Mouse (Mus musculus) left cerebral cortex, postnatal 25 days (tissue): Measurements from ENCODE around the gene Dnajc13. TPM values are rescaled to one million over a fixed set of nuclear protein-coding genes. Genes with fewer than 3 reads are reported as not detected.

Experiments used
- DNase-seq, 2 experiments: peaks; one replicate each; pipeline ENCODE4 v3.0.0; 2022; ENCODE audit warnings: low spot score in 2 of 2, mixed read lengths in 1 of 2
- intact Hi-C: fragments of 180-260 bp; cut with DNase I; formaldehyde crosslinking; loops from one replicate; pipeline ENCODE4 v1.15.1; 2025
- total RNA-seq, 2 experiments: library from RNA; stranded (reverse); gene quantifications; 2 replicates each; pipeline ENCODE4 v1.2.3; 2021

Dnajc13 gene
- total RNA-seq, 2 experiments from 2014 or later = 64.2 to 68.5 TPM

DNA sequence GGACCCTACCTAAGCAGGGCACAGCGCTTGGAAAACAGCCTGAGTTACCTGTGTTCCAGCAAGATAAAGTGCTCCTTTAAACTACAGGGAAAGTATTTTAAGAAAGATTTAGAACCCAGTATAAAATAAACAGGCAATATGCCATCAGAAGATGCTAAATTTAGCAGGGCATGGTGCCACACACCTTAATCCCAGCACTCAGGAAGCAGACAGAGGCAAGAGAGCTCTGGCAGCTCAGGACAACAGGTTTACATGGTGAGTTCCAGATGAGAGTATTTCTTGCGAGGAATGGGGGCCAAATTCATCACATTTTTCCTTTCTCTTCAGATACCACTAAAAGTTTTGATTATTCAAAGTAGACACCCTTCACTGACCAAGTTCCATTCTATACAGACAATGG, 68.8 kb downstream of the Dnajc13 start:
- no peak for DNase-seq
- intact Hi-C loops = no loop called here

DNA sequence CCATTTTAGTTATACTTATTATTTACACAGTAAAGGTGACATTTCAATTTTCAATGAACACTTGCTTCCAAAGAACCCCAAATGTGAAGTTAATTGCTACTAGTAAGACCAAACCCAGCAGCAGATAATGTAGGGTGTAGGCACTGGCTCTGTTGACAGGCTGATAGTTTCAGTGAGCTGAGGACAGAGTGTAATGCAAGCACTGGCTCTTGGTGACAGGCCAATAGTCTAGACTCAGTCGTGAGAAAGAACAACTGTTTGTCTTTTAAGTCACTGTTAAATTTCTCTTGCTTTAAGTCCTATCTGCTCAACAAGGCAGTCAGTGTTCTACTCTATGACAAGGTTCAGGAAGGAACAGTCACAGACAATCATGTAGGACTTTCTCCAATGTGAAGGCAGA, 69.4 kb downstream of the Dnajc13 start:
- intact Hi-C loops = no loop called here
- no peak for DNase-seq

DNA sequence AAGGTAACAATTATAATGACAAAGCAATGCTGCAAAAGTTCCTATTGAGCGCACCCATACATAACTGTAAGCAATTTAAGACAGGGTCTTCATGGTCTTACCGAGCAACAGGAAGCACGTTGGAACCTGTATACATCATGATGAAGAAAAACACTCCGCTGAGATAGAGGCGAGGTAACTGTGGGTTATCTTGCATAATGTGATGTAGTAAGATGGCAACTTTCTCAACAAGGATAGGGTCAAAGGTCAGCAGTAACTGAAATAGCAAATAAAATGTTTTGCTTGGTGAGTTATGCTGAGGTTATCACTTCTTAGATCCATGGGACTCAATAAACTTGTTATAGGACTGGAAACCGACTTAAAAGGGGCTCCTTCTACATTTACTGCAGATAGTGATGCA, 70.2 kb downstream of the Dnajc13 start:
- intact Hi-C loops = no loop called here
- no peak for DNase-seq

DNA sequence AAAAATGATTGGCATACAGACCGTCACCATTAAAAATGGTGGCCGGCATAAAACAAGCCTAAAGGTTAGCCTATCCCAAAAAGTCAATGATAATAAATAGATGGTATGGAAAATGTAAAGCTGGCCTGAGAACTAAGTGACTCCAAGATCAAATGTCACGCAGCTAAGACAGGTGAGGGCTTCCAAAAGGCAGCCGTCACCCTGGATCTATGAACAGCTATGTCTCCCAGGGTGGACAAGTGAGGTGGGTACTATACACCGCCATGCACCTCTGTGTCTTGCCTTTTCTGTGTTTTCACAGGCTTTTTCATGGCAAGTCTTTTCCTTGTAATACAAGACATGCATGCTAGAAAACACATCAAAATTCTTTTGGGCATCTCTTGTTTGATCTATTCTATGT, 73.1 kb downstream of the Dnajc13 start:
- intact Hi-C loops = loop anchor here (10.0 kb wide), 1 partner anchor 115 kb away; no protein-coding TSS in a partner anchor
- no peak for DNase-seq

DNA sequence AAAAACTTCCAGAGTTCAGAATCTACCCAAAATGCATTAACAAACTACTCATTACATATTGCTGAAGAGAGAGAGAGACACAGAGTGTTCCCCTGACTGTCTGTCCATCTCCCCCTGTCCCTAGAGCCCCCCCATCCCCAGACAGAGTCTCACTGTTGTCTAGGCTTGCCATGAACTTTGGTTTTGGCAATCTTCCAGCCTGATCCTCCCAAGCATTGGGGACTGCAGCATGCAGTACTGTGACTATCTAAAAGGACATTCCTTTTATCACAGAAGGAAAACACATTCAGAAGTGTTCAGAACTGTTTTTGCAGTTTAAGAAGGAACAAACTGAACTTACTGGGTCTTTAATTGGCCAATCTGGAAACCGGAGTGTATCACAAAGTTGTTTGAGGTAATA, 74.0 kb downstream of the Dnajc13 start:
- no peak for DNase-seq
- intact Hi-C loops = loop anchor here (10.0 kb wide), 1 partner anchor 114 kb away; no protein-coding TSS in a partner anchor

DNA sequence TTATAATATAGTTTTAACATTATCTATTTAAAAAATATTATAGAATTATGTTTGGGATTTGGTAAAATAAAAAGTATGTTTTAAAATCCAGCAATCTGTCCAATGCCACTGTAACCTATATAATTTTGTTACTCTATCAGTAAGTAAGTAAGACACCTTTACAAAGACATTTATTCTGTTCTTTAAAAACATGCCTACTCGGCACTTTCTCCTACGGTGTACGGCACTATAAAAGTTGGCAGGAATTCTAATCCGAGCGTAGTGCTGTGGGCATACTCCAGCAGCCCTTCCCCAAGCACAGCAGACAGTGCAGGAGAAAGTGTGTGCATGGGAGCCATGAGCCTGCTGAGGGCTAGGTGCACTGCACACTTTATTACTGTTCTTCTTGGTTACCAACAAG, 75.7 kb downstream of the Dnajc13 start:
- intact Hi-C loops = loop anchor here (10.0 kb wide), 1 partner anchor 112 kb away; no protein-coding TSS in a partner anchor
- DNase-seq = no peak

DNA sequence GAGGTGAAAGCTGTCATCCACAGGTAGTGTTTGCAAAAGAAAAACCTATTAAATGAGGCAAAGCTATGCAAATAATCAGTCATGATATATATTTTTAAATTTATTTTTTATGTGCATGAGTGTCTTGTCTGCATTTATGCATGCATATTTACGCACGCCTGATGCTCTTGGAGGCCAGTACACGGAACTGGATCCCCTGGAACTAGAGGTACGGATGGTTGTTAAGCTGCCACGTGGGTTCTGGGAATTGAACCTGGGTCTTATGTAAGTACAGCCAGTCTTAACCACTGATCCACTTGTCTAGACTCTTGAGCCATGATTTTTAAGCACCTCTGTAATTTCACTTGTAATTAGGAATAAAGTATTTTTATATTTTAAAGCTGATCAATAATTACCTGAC, 79.5 kb downstream of the Dnajc13 start:
- intact Hi-C loops = loop anchor here (10.0 kb wide), 1 partner anchor 108 kb away; no protein-coding TSS in a partner anchor
- DNase-seq = no peak

DNA sequence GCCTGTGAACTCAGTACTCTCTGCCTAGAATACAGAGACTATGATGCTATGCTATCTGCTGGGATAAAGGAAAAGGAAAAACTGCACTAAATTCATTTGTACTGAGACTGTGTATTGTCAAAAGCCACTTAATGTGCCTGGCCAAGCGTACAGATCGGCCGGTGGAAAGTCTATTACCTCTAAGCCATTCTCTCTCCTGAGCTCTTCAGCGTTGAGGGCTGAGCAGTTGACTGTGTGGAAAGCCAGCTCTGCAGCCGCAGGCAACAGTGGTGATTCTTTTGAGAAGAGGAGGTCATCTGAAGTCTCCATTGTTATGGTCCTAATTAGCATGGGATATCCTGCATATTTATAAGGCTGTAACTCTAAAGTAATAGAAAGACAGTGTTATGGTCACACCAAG, 80.4 kb downstream of the Dnajc13 start:
- DNase-seq = no peak
- intact Hi-C loops = loop anchor here (10.0 kb wide), 1 partner anchor 108 kb away; no protein-coding TSS in a partner anchor

DNA sequence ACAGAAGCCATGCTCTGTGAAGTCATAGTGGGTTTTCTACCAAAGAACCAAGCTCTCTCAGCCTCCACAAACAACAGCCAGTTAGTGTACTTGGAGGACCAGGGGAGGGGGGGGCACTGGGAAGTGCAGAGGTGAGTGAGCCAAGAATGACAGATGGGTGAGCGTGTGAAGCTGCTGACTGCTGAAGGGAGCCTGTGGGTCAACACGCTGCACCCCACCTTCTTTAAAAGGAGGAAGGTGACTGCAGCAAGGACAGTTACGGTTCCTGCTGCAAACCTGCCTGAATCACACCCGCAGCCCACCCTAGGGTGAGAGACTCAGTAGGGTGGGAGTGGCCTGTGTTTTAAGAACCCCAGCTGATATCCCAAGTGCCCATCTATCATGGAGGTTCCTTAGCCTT, 81.1 kb downstream of the Dnajc13 start:
- intact Hi-C loops = loop anchor here (10.0 kb wide), 1 partner anchor 107 kb away; no protein-coding TSS in a partner anchor
- DNase-seq = no peak

DNA sequence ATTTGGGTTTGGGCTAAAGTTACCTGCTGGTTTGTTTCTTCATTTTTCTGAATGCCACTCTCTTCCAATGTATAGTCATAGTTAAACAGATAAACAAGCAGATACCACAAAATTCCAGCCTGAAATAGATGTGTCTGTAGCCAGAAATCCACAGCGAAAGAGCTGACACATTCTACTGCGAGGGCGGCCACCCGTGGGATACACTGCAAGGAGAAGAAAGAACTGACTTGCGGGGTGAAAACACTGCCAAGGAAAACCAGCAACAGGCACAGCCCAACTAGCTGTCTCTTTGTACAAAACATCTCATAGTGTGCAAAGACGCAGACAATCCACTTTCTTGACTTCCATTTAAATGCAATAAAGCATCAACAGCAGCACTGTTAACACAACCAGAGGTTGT, 82.7 kb downstream of the Dnajc13 start:
- intact Hi-C loops = loop anchor here (10.0 kb wide), 1 partner anchor 105 kb away; no protein-coding TSS in a partner anchor
- DNase-seq = peak; percentile 27 to 86

DNA sequence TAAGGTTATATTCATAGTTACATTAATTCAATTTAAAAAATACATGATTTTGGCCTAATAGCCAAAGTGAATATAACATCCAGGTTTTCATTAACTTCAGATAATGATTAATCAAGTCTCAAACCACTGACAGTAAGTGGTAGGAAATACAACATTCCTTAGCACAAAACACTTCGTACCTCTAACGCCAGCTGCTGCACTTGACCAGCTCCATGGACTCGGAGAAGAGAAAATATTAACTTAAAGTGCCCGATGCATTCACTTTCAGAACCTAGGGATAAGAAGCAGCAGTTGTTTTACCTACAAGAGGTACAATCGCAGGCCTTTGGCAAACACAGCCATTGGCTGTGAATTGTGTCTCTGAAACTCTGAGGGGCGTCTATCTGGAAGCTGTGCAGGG, 90.4 kb downstream of the Dnajc13 start:
- intact Hi-C loops = no loop called here
- no peak for DNase-seq

DNA sequence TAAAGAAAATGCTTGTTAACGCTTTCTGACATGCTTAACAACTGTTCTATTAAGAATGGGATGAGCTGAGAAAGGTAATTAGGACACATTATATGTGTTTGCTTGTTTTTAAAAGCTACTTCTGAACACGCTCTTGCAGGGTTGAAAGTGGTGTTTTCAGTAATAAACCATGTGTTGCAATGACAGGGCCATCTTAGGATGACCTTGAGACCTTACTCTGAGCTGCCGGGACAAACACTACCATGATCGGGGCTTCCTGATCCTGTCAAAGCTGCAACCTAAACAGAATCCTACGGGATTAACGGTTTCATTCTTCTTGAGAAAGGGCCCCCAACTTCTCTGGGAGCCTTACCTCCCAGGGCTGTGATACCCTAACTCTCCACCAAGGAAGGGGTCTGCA, 91.1 kb downstream of the Dnajc13 start:
- DNase-seq = no peak
- intact Hi-C loops = no loop called here

DNA sequence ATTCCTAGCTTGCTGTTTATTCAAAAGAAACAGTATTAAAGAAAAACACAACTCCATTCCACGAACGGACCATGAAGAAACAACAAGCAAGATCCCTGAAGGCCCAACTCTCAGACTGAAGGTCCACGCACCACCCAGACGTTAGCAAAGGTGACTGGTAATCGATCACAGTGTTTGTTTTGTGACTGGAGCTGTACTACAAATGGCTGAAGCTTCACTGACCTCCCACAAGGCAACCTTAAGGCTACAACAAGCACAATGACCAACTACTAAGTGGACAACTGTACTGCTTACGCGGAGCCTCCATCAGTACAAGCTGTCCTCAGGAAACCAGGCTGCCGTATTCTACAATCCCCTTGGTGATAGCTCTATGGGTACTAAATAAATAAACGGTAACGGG, 92.7 kb downstream of the Dnajc13 start:
- no peak for DNase-seq
- intact Hi-C loops = loop anchor here (10.0 kb wide), 1 partner anchor 115 kb away; no protein-coding TSS in a partner anchor

DNA sequence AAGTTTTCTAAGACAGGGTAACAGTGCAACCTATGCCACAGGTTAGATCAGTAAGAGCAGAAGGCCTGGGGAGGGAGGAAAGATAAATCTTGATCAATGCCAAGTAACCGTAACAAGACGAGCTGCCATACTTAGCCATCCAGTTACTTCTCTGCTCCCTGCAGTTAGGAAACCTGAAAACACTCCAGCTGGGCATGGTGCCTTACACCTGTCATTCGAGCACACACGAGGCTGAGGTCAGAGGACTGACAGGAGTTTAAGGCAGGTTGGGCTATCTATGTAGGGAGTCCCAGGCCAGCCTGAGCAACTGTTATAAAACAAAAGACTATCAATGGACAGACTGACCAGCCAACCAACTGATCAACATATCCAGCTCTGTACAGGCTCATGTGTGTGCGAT, 96.8 kb downstream of the Dnajc13 start:
- no peak for DNase-seq
- intact Hi-C loops = loop anchor here (10.0 kb wide), 1 partner anchor 111 kb away; no protein-coding TSS in a partner anchor

DNA sequence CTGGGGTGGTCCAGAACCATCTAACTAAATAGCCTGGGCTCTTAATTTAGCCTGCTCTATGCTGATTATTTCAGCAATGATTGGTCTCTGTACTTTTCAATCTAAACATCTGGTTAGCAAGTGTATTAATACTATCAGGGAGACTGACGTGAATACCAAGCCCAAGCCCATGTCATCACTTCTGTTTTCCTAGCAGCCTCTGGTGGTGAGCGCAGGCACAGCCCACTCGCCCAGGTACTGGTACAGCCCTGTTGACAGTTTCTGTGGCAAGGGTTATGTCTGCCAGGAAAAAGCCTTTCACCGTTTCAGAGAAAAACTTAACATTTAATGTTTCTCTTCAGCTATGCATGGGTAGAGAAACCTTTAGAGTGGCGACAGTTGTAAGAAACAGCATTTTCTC, 98.5 kb downstream of the Dnajc13 start:
- no peak for DNase-seq
- intact Hi-C loops = loop anchor here (10.0 kb wide), 1 partner anchor 109 kb away; no protein-coding TSS in a partner anchor

DNA sequence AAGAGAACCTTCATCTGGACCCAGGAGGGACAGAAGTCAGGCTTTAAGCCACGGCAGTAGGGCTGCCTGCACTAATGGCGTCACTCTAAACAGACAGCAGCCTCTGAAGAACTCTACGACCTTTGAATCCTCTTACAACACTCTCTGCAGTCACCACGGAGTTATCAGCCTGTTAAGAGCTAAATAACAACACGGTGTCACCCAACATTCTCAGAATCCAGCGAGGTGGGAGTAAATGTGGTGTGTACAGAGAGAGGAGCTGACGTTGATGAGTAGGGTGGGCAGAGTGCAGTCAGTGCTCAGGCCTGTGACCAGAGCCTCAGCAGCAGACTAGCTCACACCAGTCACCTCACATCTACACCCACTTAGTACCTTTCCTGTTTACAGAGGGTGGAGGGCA, 101.6 kb downstream of the Dnajc13 start:
- intact Hi-C loops = loop anchor here (10.0 kb wide), 1 partner anchor 106 kb away; no protein-coding TSS in a partner anchor
- no peak for DNase-seq

DNA sequence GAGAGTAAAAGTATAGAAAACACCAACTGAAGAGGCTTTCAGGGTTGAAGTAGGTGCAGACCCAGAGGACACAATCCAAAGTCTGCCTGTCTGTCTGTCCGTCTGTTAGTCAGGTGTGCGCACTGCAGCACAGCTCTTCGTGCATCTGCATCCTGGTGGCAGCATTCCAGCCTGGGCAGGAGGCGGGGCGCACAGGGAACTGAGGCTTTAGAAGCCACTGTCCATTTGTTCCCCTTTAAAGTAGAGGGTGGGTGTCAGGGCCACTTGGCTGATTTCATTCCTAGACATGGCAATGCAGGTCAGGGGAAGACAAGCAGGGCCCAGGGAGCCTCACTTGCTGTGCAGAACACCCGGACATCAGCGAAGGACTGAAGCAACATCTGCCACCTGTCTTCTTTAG, 105.4 kb downstream of the Dnajc13 start:
- DNase-seq = no peak
- intact Hi-C loops = no loop called here

DNA sequence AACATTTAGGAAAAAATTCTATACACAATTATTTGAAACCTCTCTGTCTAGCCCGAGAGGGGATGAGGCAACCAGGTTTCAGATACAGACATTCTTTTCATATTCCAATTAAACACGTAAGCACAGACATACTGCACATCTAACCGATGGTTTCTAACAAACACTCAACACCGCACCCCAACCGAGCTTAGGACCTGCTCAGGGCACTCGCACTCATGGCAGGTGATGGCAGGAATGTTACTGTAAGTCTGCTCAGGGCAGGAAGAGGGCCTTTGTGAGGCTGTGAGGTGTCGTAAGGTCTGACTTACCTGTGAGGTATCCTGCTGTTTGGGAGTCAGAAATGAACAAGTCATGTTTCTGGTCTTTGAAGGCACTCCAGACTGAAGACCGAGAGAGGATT, 106.2 kb downstream of the Dnajc13 start:
- intact Hi-C loops = no loop called here
- DNase-seq = no peak

DNA sequence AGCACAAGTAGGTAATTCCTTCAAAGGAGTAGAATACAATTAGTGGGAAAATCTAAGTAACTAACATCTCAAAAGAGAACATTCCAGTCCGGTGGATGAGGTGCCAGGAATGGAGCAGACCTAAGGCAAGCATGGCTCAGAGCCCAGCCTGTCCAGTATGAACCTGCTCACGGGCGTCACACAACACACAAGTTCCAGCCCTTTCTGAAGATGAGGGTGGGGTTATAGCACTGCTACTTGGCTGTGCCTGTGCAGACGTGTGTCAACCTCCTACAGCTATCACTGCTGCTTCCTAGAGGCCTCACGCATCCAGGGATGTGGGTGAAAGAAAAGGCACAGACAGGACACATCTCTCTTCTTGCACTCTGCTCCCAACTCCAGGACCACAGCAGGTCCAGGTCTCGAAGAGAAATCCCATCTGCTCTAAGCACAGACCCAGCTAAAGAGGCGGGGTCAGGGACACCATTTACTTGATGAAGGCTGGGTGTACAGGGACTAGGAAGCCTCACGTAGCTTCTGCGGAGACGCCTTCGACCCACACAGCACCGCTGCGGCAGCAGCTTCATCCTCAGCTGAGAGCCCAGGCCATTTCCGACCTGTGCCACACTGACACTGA, 107.5 kb downstream of the Dnajc13 start:
- intact Hi-C loops = no loop called here
- no peak for DNase-seq

DNA sequence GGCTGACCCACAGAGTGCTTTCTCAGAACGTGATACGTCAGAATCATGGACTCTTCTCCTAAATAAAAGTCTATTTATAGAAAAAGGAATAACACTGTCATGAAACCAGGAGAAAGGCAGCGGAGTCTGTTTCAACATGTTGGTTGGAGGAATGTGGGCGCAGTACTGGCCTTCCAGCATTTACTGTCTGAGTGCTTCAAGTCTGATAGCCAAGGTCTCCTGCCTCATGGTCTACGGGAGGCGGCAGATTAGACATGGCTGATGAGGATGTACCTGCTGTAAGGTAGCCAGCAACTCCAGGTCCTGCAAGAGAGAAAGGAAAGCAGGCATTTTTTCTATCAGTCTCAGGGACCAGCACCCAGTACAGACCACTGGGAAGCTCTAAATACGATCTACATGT, 110.6 kb downstream of the Dnajc13 start:
- intact Hi-C loops = no loop called here
- no peak for DNase-seq

DNA sequence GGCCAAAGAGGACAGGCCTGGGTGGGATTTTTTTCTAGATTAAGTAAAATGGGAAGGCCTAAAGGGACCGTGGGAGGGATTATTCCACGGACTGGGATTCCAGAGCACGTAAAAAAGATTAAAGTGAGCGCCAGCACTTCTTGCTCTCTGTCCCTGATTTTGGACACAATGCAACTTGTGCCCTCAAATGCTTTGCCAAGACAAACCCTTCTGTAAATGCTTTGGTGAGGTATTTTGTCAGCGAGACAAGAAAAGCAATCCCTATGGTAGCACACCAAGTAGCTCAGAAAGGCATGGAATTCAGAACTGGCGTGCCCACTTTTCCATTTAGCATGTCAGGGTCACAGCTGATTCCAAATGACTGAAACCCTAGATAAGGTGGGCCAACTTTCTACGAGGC, 113.8 kb downstream of the Dnajc13 start:
- intact Hi-C loops = no loop called here
- DNase-seq = no peak

DNA sequence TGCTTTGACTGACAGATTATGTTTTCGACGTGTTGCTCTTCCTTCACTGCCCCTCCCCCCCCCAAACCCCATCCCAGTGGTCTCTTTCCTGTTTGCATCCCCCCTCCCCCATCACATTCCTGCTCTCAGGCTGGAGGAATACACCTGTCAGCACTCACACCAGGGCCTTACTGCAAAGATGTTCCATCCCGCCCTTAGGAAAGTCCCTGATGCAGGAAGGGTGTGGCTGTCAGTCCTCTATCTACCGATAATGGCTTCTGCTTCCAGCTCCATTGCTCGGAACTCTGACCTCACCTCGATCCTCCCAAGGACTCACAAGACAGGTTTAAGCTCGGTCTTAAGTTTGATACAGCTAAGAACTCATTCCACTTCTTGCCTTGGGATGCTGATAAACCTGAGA, 116.0 kb downstream of the Dnajc13 start:
- no peak for DNase-seq
- intact Hi-C loops = no loop called here
